Mouse (Mus musculus) T-helper 17 cell (primary cell): ENCODE data around the gene 1700022I11Rik.

Experiments
- in situ Hi-C, 2 experiments: fragments of 300-600 bp; cut with MboI, MseI; formaldehyde crosslinking; loops; 1 replicate in 1 of 2; 2 replicates in 1 of 2; pipeline ENCODE4 v1.15.1; 2025; ENCODE audit warnings: high pct_unique_total_duplicates in 2 of 2

Gene 1700022I11Rik

GRCm38 (mm10) chr4:42969304-42969703 is at the start of gene 1700022I11Rik:
Gene 1700022I11Rik (plus strand): TSS chr4:42969604.
- in situ Hi-C loops, result no loop called here

GRCm38 (mm10) chr4:42920726-42921125 is 48.7 kb upstream of the 1700022I11Rik start:
- in situ Hi-C loops, result no loop called here

DNA sequence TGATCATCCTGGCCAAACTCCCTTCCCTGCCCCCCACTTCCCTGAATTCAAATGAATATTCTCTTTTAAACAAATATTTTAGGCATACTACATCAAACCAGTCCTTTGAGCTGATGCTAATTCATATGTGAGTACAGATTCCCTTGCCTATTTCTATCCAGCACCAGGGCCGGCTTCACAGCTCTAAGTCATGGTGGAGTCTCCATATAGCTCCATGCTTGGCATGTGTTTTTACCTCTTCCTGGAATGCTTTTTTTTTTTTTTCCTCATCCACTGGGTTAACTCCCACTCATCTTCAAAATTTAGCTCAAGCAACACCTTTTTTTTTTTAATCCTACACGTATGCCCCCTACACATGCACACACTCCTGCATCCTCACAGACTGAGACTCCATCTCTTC is 47.9 kb upstream of the 1700022I11Rik start:
- in situ Hi-C loops, result no loop called here

DNA sequence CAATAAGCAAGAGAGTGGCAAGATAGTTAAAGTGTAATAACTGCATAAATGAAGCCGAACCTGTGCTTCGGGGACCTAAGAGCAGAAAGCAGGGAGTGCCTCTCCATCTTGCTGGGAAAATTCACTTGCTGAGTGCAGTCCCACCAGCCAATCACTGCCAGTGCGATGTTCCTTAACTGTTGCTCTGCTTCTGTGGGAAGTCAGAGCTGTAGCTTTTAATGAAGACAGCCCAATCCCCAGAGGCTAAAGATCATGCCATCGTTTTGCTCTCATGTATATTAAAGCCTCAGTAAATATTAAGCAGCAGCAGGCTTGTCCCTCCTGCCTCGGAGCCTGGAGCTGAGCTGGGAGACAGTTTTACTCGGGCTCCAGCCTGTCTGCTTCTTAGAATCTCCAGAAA is 47.3 kb upstream of the 1700022I11Rik start:
- in situ Hi-C loops, result no loop called here

DNA sequence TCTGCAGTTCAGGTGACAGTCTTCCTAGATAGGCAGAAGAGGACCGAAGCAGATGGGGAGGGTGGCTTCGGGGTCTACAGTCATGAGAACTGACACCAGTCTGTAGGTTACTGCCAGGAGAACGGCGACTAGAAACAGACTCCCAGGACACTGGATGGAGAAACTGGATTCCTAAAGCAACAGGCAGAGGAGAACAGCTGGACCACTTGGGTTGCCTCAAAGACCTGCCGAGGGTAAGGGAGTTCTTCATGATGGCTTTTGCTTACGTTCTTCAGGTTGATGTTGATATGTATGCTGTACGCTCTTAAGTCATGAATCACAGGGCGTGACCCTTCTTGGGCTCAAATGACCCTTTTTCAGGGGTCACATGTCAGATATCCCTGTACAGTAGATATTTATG is 46.9 kb upstream of the 1700022I11Rik start:
- in situ Hi-C loops, result no loop called here

- in situ Hi-C loops, result no loop called here
Observed at GRCm38 (mm10) chr4:42924095-42924710, 45.2 kb upstream of the 1700022I11Rik start.

DNA sequence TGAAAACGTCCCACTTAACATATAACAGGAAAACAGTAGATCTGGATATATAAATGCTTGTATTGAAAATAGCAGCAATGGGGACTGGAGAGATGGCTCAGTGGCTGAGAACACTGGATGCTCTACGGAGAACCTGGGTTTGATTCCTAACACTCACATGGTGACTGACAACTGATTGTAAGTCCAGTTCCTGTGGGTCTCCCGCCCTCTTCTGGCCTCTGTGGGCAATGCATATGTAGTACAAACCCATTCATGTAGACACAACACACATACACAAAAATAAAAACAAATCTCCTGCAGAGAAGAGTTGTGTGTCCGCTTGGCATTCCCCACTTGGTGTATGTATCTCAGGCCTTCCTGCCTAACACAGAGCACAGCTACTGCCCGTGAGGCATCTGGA is 41.2 kb upstream of the 1700022I11Rik start:
- in situ Hi-C loops, result no loop called here

DNA sequence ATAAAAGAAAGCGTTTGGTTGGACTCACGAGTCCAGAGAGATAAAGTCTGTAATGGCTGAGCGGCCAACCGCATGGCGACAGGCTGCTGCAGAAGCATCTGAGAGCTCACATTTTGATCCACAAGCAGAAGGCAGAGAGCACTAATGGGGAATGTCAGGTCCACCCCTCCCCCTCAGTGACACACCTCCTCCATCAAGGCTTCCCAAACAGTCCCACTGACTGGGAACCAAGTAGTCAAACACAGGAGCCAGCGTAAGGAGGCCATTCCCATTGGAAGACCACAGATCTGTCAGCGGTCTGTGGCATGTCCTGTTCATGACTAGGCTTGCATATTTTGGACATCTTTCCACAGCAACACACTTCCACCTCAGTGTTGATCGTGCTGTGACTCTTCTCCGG is 40.5 kb upstream of the 1700022I11Rik start:
- in situ Hi-C loops, result no loop called here

DNA sequence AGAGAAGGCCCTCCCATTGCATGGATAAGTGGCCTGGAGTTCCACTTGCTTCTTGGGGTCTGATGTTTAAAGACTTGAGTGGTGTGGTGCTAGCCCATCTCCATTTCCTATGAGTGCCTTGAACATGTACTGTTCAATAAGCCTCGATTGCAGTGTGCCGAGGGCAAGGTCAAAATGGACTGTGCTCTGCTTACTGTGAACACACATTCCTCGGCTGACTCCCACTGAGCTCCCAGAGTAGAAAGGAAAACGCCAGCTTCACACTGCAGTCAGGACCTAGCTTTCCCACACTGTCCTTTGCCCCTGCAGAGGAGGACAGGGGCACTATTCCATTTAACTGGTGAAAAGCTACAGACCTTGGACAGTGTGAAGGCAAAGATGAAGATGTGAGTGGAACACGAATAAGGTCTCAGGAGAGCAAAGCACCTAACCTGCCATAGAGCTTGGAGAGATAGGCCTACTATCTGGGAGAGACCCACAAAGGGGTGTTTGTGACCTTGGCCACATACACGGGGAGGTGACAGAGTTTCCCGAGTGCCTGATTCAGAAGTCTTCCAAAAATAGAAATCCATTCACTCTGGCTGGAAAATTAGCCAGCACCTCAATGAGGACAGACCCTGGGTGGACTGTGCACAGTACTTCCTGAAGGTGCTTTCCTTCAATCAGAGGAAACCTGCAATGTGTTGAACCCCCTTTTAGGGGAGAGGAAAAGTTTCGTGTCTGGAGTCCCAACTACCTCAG is 37.0 kb upstream of the 1700022I11Rik start:
- in situ Hi-C loops, result no loop called here

- in situ Hi-C loops, result no loop called here
Observed at GRCm38 (mm10) chr4:42933630-42934029, 35.8 kb upstream of the 1700022I11Rik start.

GRCm38 (mm10) chr4:42941396-42941795 is 28.0 kb upstream of the 1700022I11Rik start:
- in situ Hi-C loops, result no loop called here

GRCm38 (mm10) chr4:42943341-42943740 is 26.1 kb upstream of the 1700022I11Rik start:
- in situ Hi-C loops, result no loop called here

DNA sequence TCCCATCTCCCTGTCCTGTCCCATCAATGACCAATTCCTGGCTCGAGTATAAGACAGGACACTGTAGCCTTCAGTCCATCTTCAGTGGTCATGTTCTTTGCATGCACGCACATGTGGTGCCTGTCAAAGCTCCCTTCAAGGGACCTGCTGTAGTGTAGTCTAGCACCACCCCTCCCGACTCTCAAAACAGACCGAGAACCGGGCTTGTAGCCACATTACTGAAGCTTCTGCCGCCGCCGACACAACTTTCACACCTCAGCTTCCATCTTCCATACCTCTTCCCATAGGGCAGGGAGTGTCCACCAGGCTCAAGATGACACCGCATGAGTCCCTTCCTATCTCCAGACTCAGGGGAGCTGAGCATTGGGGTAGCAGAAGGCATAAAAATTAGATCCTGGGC is 25.2 kb upstream of the 1700022I11Rik start:
- in situ Hi-C loops, result no loop called here

GRCm38 (mm10) chr4:42945043-42945442 is 24.4 kb upstream of the 1700022I11Rik start:
- in situ Hi-C loops, result no loop called here

DNA sequence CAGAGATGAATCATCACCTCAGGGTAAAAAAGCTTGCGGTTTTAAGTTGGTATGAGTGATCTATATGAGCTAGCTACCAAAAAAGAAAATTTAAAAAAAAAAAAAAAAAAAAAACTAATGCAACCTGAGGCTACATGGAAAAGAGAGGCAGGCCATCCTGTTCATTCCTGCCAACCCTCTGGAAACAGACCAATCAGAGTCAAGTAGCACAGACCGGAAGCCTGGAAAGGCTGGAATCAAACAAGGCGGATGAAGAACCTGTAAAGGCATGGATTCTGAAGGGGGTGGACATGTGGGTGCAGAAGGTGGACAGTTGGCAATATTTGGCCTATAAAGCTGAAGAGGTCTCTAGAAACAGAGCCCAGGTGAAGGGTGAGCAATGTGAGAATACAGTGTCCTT is 24.0 kb upstream of the 1700022I11Rik start:
- in situ Hi-C loops, result no loop called here

GRCm38 (mm10) chr4:42945952-42946351 is 23.5 kb upstream of the 1700022I11Rik start:
- in situ Hi-C loops, result no loop called here

DNA sequence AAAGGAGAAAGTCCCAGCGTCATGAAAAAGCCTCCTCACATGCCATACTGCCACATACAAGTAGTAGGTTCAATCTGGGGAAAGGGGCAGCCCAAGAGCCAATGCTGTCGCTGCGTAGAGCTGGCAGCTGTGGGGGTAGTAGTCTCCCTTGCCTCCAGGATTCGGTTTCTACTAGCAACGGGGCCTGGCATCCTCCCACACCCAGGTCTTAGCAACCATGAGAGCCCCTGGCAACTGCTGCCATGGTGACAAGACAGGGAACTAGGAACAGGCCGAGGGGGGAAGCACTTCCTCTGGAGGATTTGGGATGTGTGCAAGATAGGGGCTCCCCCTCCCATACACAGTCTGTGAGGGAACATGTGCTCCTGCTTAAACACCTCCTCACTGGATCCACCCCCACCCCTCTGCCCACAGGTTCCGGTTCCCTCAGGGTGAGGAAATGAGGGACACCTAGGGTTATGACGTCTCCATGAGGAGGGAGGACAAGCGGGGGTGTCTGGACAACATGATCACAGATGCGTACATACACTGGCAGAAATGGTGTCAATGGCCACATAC is 22.6 kb upstream of the 1700022I11Rik start:
- in situ Hi-C loops, result no loop called here

- in situ Hi-C loops, result no loop called here
Observed at GRCm38 (mm10) chr4:42948527-42948926, 20.9 kb upstream of the 1700022I11Rik start.

GRCm38 (mm10) chr4:42949051-42949675 is 20.2 kb upstream of the 1700022I11Rik start:
- in situ Hi-C loops, result no loop called here

DNA sequence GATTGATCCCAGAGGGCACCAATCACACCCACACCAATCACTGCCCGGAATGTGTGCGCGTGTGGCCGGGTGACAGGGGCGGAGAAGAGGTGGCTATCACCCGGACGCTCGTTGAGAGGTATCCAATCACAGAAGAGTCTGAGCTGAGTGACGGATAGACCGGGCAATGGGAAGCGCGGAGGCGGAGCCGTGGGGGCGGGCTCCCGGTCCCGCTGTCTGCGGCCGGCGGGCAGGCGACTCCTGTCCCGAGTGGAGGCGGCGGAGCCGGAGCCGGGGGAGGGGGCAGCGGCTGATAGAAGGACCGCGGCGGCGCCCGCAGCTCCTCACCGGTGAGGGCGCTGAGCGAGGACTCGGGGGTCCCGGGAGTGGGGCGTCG is 19.7 kb upstream of the 1700022I11Rik start, which contains the start of gene Dnajb5:
Gene Dnajb5, plus strand, starts transcription at position 139 of the 376 bp plus-strand sequence.
- in situ Hi-C loops, result no loop called here

GRCm38 (mm10) chr4:42950065-42950558 is 19.3 kb upstream of the 1700022I11Rik start:
- in situ Hi-C loops, result no loop called here
